Mouse (Mus musculus) forelimb bud, embryonic 11.5 days (tissue): ENCODE results near the gene Vamp2.
"Not testable (repeated sequence)": the region's sequence is repeated elsewhere in the genome, so short reads cannot be mapped to it uniquely, and the experiment has no call there.

ENCODE experiments used
- DNase-seq: peaks from one replicate; pipeline ENCODE4 v3.0.0-alpha.2; 2012; ENCODE audit warnings: low read depth, low spot score

Vamp2 gene

GRCm38 (mm10) chr11:69080855-69081222 lies 7.5 kb upstream of the Vamp2 start:
- DNase-seq, result no peak

- no peak for DNase-seq
Measured at GRCm38 (mm10) chr11:69081613-69082012, 6.7 kb upstream of the Vamp2 start.

- DNase-seq, result no peak
Measured at GRCm38 (mm10) chr11:69085608-69086007, 2.7 kb upstream of the Vamp2 start.

GRCm38 (mm10) chr11:69086390-69086789 lies 1.9 kb upstream of the Vamp2 start:
- DNase-seq, result no peak

DNA sequence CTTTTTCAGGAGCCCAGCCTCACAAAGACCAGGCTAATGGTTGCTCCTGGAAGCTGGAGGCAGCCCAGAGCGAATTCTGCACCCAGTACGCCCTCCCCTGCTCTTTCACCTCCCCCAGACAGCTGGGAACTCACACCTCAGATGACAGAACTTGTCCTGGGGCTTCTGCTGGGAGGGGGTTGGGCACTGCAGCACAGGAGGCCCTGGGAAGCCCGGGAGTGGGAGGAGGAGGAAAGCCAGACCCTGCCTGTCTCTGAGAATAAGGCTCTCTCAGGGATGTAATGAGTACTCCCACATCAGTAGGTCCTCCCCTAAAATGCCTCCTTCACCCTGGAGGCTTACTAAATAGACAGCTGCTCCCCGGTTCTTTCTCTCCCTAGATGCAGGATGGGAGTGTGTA lies 1.2 kb upstream of the Vamp2 start:
- no peak for DNase-seq

GRCm38 (mm10) chr11:69087597-69087996 lies 693 bp upstream of the Vamp2 start:
- DNase-seq, result no peak

DNA sequence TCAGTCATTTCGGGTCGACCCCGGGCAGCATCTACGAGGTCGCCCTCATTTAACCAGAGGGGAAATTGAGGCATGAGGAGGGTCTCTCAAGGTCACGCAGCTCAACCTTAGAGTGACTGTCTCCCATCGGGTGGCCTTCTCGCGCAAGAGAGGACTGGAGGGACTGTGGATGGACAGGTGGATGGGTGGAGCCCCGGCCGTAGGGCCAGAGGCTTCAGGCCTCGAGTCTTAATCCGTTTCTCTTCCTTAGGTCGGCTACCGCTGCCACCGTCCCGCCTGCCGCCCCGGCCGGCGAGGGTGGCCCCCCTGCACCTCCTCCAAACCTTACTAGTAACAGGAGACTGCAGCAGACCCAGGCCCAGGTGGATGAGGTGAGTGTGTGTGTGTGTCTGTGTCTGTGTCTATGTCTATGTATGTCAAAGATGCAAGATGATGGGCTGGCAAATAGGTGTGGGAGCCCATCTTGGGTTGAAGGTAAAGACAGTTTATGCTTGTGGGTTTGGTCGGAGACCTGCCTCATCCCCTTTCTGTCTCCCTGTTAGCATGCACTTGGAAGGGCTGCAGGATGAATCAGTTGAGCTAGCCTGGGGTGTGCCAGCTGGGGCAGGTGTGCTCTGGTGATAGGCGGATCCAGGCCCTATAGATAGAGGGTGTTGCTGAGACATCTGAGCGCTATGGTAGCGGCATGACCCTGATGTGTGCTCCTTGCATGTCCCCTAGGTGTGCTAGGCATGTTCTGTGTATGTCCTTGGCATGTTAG lies 746 bp downstream of the Vamp2 start:
- DNase-seq, result no peak

- DNase-seq, result no peak
Measured at GRCm38 (mm10) chr11:69089616-69090290, 1.5 kb downstream of the Vamp2 start.

- DNase-seq, result no peak
Measured at GRCm38 (mm10) chr11:69090367-69090766, 2.1 kb downstream of the Vamp2 start.

- no peak for DNase-seq
Measured at GRCm38 (mm10) chr11:69091566-69092385, 3.5 kb downstream of the Vamp2 start.

GRCm38 (mm10) chr11:69092386-69092751 lies 4.1 kb downstream of the Vamp2 start:
- DNase-seq, result peak; percentile 76

DNA sequence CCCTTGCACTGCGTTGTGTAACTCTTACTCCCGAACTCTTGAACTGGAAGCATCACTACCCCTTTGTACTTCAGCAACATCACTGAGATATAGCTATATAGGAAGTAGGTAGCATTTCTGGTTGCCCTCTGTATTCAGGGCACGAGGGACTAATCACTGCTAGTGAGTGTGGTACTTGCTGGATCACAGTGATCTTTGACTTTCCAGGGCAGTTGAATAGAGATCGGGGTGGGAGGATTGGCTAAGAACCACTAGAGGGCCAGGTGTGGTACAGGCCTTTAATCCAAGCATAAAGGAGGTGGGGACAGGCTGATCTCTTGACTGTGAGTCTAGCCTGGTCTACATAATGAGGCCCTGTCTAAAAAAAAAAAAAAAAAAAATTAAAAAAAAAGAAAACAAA lies 4.6 kb downstream of the Vamp2 start:
- no peak for DNase-seq

- DNase-seq, result not testable (repeated sequence)
Measured at GRCm38 (mm10) chr11:69093856-69094255, 5.6 kb downstream of the Vamp2 start.

DNA sequence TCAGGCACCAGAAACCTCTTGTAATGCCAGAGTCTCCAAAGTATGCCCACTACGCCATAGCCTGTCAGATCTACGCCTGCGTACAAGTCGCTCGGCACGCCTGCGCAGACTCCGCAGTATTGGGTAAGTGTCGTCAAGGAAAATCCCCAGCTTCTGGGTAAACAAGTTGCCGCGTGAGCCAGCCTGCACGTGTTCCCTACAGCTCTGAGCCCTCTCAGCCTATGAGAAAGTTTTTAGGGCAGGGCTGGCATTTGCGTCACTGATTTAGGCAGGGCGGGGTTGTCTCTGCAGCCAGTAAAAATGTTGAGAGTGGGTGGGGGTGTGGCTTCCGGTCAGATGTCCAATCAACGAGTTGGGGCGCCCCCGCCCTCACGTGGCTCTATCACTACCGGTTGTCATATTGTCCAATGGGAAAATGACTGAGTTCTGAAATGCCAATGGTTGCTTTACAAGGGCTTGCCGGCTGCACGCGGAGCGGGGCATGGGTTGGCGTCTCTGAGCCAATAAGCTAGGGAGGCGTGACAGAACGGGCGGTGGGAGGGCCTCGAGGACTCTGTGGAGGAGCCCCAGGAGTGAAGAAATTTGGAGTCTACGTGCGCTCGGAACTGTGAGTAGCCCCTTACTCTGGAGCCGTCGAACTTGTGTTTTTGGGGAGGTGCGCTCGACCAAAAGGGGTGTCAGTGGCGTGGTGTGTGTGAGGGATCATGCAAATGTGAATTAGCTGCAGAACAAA lies 6.6 kb downstream of the Vamp2 start, which contains the start of gene Per1:
TSS of gene Per1 (plus strand) at position 521 of the 733 bp plus-strand sequence.
- DNase-seq, result peak; percentile 99

- DNase-seq, result no peak
Measured at GRCm38 (mm10) chr11:69095511-69096231, 7.4 kb downstream of the Vamp2 start.

DNA sequence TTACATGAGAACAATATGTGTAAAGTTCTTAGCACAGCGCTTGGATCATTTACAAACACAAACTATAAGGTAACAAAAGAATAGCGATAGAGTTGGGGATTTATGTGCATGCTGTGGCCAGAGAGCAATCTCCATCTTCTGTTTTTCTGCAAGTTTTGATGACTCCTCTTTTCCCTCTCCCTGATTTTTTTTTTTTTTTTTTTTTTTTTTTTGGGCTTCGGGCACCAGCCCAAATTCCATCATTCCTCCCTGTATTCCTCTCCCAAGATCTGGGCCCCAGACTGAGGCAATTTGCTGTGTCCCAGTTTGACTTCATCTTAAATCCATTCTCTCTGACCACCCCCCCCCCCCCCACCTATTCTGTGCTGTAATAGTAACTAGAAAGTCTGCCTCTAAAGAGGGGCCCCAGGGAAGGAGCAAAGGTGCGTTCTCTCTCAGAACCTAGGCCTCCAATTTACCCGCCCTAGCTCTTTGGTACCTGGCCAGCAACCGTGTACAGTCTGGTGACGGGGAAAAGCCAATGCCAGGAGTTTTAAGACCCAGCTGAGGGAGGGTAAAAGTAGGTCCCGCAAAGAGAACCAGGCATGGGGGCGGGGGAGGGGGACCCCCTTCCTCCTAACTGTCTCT lies 8.2 kb downstream of the Vamp2 start:
- no peak for DNase-seq

DNA sequence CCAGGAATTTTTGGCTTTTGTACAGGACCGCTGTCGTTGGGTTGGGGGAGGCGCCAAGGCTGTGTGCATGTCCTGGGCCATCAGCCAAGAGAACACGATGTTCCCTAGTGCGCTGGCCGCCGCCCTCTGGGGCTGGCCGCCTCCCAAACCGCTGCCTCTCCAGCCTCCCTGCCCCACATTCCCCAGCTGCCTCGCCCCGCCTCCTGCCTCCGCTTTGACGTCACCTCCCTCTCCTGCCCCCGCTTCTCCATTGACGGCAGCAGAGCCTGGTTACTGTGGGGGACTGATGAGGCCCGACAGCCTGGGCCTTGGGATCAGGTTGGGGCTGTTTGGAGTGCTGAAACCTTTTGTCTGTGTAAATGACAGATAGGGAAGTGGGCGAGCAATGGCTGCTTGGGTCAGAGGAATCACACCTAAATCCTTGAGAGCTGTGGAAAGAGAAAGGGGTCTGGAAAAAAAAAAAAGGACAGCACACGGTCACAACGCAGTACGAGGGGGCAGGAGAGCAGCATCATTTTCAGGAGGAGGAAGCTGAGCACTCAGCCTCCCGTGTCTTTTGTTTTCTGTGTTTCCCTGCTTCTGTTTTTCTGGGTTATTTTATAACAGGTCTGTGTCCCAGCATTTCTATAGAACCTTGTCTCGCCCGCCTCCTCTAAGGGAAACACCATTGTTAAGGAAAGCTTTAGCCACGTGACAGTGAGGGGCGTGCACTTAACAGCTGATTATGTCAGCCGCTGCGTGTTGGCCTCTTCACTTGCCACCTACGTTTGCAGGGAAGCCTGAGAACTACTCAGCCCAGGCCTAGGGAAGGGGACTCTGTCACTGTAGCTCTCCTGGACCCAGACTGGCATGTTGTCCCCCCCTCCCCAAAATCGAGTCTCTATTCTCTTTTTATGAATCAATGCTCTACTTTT lies 9.0 kb downstream of the Vamp2 start:
- peak; percentile 76 for DNase-seq

DNA sequence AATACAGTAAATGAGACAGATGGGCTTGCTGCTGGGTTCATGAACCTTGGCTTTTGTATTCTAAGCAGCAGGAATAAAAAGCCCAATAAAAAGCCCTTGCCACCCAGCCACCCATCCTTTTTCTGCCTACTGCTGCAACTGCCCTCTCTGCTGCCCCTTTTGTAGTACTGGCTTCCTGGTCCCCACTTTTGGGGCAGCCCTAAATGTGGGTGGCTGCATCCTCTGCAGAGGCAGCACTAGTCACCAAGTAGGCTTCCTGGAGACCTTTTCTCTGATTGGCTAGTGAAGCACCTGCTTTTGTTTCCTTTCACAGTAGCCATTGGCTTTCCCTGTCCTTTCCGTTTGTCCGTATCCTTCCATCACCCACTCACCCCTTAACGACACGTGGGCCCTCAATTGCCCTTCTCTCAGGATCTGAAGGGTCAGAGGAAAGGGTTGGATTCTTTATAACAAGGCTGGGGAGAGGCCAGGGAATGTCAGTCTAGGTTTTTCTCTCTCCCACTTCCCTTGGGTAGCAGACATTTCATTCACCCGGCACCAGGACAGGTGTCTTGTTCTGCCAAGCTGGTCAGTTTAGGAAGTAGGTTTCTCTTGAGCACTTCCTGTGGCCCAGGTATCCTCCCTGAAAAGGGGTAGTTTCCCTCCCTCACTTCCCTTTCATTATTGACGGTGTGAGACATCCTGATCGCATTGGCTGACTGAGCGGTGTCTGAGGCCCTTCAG lies 9.9 kb downstream of the Vamp2 start:
- DNase-seq, result no peak

- DNase-seq, result peak; percentile 90
Measured at GRCm38 (mm10) chr11:69098762-69099091, 10.4 kb downstream of the Vamp2 start.
